Mouse (Mus musculus): ENCODE results near the gene Tom1l1. TPM values are rescaled to one million over a fixed set of nuclear protein-coding genes. Genes with fewer than 3 reads are reported as not detected.

Tom1l1 gene
- total RNA-seq, 2 experiments from 2014 or later = 14.9 to 16.4 TPM

DNA sequence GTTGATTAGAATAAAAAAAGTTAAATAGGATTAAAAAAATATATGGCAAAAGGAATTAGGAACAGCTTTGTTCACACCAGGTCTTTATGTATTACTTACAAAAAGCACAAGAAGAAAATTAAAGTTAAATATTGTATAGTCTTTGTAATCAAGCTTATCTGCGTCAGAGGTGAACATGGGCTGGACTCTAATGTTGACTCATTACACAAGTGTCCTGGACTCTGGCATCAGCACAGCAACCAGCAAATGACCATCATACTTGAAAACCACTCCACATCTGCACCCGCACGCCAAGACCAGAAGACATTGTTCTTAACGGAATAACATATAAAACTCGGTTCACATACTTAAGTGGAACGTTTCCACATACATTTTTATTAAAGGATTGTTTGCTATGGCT is 20.8 kb downstream of the Tom1l1 start:
- DNase-seq = no peak

- no peak for DNase-seq
These were observed 21.2 kb downstream of the Tom1l1 start for GRCm38 (mm10) chr11:90666916-90667315.

DNA sequence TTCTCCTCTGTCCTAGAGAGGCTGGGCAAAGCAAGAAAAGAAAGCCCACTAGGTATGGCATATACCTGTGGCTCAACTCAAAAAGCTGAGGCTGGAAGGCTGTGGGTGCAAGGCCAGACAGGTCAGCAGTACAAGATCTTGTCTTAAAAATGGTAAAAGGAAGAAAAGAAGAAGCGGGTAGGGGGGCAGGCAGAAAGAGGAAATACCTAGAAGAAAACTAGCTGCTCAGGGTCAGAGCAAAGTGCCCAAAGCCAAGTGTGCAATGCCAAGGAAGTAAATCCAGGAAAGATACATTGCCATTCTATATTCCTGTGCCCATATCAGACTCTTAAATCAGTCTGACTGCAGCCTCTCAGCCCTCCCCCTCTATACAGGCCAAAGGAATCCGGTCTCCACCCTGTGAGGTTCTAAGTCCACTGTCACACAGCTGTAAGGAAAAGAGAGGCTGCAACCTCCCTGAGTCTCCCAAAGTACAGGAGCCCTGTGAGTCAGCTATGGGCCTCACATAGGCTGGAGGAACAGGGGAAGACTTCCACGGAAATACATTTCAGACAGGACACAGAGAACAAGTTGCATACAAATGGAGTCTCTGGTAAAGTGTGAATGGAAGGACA is 21.9 kb downstream of the Tom1l1 start:
- DNase-seq = no peak

DNA sequence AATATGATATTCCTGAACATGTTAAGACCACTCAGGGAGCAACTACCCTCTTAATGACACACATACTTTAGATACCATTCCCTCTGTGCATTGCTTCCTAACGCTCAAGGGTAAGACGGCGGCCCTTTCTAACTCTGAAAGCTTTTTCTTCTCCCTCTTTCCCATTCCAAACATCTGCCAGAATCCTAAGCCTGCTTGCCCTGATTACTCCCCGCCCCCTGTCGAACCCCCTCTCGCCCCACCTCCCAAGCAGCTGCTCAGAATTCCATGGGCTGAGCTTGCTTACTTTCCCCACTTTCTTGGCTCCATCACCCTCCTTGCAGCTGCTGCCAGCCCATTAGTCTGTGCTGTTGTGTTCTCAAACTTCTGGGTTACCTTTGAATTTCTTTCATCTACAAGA is 23.0 kb downstream of the Tom1l1 start:
- DNase-seq = peak in 1 of 2 experiments; percentile 19

GRCm38 (mm10) chr11:90664345-90664986 is 23.7 kb downstream of the Tom1l1 start:
- DNase-seq = no peak

DNA sequence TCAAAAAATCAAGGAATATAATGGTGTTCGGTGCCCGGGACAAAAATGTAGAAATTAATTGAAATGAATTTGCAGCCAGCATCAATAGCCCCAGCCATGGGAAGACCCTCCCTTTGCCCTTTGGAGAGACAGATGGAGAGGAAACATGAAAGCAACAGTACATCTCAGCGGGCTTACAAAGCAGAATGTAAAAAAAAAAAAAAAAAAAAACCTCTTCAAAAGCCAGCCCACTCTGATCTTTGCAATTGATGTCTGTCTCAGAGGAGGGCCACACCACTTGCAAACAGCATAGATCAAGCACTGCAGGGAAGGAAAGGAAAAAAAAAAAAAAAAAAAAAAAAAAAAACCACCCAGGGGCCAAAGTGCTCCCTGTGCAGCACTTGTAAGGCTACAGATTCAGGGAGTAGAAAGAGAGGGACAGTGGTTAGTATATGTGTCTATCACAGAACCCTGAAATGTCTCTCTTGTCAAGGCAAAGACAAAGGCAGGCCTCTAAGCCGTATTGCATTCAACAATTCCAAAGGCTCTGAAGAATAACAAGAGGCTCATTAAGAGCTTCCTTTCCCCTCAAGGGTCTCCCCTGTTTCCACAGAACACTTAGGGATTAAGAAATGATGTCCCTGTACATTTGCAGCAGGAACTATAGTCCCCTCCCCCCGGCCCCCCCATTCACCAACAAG is 24.4 kb downstream of the Tom1l1 start:
- DNase-seq = no peak

GRCm38 (mm10) chr11:90663052-90663451 is 25.1 kb downstream of the Tom1l1 start:
- DNase-seq = no peak

GRCm38 (mm10) chr11:90660662-90661061 is 27.5 kb downstream of the Tom1l1 start:
- no peak for DNase-seq

DNA sequence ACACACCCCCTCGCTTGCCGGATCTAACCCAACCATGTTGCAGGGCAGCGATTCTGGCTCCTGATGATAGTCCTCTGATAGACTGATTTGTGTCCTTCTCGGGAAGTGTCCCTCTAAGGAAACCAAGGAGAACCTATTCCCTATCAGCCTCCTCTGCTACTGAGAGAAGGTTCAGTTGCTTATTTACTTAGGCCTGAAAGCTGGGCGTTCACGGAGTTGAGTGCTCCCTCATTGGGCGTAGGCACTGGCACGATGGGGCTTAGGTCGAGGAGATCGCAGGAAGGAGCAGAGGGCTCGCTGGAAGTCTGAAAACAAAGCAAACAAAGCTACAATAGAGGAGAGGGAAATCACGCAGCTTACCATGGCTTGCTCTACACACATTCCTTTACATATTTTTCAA is 30.6 kb downstream of the Tom1l1 start:
- no peak for DNase-seq

- DNase-seq = no peak
These were observed 35.6 kb downstream of the Tom1l1 start for GRCm38 (mm10) chr11:90652603-90653002.

DNA sequence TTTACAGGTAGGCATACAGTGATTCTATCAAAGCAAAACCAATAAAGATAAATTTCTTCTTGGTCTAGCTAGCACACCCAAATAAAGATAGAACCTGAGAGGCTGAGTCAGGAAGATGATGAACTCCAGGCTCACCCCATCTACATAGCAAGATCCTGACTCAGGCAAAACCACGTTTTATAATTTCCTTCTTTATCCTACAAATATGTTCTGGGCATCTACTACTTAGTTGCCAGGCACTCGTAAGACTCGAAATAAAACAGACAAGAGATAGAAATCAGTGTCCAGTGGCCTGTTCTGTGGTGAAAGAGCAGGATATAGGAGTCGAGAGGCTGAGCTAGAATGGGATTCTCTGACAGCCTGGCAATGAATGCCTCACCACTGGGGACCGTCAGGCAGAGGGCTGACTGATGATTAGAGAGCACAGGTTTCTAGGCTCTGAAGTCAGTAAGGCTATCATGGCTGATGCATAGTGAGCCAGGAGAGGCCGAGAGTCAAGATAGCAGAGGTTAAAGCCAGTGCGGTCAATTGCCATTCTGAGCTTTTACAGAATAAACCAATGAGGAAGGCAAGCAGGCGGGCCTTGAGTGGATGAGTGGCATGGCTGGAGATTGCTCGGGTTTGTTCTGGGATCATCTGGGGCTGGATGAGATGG is 37.8 kb downstream of the Tom1l1 start:
- DNase-seq = no peak

DNA sequence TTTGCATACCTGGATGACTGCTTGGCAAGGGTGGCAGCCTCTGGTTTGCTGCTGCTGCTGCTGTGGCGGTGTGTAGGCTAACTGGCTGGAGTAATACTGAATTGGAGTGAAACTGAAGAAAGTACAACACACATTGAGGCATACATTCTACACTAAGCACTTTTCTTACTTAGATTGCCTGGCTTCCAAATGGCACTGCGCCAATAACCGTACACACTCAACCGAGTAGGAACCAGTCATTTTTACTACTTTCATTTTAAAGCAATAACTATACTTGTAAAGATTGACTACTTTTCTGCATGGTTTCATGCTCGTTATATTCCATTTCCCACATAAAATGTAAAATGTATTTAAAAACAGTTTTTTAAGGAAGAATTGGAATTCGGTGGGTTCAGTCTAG is 38.4 kb downstream of the Tom1l1 start:
- no peak for DNase-seq

GRCm38 (mm10) chr11:90638312-90638830 is 49.8 kb downstream of the Tom1l1 start:
- peak; percentile 29 to 43 for DNase-seq

- peak; percentile 94 for DNase-seq
These were observed 50.5 kb downstream of the Tom1l1 start, which contains the start of the genes Stxbp4 and Cox11 for GRCm38 (mm10) chr11:90637440-90638311. TSS of gene Stxbp4 (minus strand) at chr11:90638084. TSS of gene Cox11 (plus strand) at chr11:90638173.

DNA sequence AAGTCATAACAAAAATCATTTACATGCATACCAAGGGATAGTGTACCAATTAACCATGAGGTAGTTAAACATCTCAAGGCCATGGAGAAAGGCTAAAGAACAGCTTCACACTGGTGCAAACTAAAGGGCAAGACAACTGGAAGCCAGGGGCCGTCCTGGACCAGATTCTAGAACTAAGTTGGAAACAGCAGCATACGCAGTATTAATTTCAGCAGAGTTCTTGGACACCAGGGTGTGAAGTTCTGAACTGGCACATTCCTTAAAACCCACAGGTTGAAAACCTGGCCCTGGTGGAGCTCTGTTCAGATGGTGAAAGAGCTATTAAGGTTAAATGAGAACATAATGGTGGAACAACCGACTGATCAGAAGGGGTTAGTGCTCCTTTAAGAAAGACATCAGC is 53.5 kb downstream of the Tom1l1 start:
- no peak for DNase-seq

DNA sequence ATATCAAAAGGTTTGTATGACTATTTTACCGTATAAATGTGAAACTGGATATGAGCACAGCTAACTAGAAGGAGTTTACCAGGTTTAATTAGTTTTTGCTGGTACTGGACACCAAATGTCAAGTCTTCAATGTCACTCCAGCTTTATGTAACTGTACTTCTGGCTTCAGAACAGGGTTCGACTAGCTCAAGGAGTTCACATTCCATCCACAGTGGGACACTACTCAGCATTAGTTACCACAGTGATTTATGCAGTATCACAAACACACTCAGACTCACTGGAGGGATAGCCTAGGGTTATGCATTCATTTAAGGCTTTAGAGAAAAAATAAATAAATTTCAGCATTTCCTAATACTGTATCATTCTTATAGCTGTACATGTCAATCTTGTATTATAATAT is 55.7 kb downstream of the Tom1l1 start:
- DNase-seq = no peak

- DNase-seq = no peak
These were observed 60.4 kb downstream of the Tom1l1 start for GRCm38 (mm10) chr11:90627751-90628150.

DNA sequence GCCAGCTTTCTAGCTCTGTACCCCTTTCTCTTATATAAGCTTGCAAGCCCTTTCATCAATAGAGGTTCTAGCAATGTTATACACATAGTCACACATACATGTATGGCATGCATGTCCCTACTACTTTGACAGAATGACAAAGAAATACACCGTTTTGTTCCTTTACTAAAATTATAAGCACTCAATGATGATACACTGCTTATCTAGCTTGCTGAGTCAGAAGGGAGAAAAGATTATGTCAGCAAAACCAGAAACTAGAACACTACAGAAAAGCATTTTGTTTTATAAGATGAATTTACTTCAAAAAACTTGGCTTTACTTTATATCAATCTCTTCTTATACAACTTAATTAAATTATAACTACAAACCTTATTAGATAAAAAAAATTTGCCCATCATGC is 63.0 kb downstream of the Tom1l1 start:
- DNase-seq = no peak

DNA sequence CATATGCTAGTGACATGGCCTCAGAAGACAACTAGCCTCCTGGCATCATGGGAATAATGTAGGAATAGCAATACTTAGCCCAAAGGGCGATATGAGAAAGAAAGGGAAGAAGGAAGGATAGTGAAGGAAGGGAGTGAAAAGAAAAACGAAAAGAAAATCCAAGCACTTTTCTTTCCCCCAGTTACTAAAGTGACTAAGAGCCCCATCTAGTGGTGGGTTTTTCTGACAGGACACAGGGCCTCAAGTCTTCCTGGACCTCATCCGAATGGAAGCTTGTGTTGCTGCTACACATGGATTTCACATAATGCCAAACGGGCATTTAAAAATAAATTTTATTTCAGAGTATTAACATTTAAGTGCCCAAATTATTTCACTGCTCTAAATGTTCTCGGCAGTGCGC is 64.7 kb downstream of the Tom1l1 start:
- DNase-seq = peak; percentile 17 to 75

DNA sequence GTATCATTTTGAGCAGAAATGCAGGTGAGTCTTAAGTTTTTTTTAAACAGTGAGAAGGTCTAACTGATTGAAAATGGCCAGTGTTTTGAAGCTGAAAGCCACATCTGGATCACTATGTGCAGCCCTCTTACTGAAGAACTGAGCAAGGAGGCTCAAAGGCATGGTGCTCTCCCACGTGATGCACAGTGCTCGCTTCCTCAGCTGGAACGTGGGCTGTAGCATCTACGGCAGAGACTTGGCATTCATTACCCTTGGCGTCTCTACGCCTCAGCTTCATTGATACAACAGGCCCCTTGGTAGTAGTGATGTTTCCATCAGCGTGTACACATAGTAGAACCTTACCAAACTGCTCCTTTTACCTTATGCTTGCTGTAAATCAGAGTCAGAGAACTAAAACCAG is 65.7 kb downstream of the Tom1l1 start:
- no peak for DNase-seq

DNA sequence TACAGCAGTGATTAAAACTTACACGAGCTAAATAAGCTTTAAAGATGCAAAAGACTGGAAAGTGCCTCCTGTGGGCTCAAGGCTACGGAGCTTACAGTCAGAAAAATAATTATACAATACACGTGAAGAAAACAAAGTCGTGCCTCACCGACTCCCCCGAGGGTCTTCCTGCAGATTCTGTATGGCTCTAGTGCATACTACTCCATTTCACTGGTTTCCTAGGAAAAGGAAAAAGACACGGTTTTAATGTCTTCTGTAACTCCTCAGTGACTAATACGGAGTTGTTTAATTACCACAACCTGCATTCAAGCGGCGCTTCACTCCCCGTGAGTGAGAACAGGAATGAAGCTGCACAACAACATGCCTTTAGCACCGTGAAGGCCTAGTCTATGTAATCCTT is 66.1 kb downstream of the Tom1l1 start:
- DNase-seq = no peak

DNA sequence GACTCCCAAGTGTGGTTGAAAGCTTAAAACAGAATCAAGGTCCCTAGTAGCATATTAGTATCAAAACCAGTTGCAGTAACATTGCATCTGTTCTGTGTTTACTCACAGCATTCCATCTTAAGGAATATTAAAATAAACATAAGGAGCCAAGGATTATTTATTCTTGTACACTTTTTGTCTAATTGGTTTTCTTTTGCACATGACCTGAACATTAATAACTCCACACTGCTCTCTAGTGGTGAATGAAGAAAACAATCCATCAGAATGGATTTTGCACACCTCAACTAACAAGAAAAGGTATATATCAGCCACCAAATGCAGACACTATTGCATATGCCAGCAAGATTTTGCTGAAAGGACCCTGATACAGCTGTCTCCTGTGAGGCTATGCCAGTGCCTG is 71.7 kb downstream of the Tom1l1 start:
- peak in 1 of 2 experiments; percentile 48 for DNase-seq

All from heart, adult 18-20 months (tissue).